Mouse (Mus musculus) brown adipose tissue, adult 24 weeks (tissue): ENCODE results near the gene Nckap5. TPM values are rescaled to one million over a fixed set of nuclear protein-coding genes. Genes with fewer than 3 reads are reported as not detected.

Experiments used
- H3K27ac ChIP-seq: fragments of 200-500 bp; replicated peaks from 2 replicates; pipeline ENCODE4 v1.5.1; 2012; ENCODE audit warnings: low read depth, mild to moderate bottlenecking, low read length
- H3K4me1 ChIP-seq: fragments of 200-500 bp; 2 replicates; pipeline ENCODE4 v1.6.1; 2012; ENCODE audit warnings: low read length, mixed read lengths; ENCODE audit not compliant: control insufficient read depth, insufficient read depth, insufficient read length
- H3K4me3 ChIP-seq: fragments of 200-500 bp; 2 replicates; pipeline ENCODE4 v1.5.1; 2012; ENCODE audit warnings: low read depth, mild to moderate bottlenecking, low read length, moderate library complexity; ENCODE audit not compliant: insufficient read depth
- polyA plus RNA-seq: library from polyadenylated mRNA; stranded (reverse); fragments of >200 nt; gene quantifications from 2 replicates; pipeline ENCODE4 v1.2.4, GENCODE M21; 2012; ENCODE audit not compliant: missing spikeins, insufficient read depth, insufficient read length

Gene Nckap5
- polyA plus RNA-seq, 1 experiment, result 1.4 TPM

GRCm38 (mm10) chr1:126534046-126534445 is 296.6 kb downstream of the Nckap5 start:
- H3K4me3 ChIP-seq, result no peak overlapping the region
- H3K4me1 ChIP-seq, result no peaks in the 10 kb centered on the region
- H3K27ac ChIP-seq, result no peak overlapping the region

DNA sequence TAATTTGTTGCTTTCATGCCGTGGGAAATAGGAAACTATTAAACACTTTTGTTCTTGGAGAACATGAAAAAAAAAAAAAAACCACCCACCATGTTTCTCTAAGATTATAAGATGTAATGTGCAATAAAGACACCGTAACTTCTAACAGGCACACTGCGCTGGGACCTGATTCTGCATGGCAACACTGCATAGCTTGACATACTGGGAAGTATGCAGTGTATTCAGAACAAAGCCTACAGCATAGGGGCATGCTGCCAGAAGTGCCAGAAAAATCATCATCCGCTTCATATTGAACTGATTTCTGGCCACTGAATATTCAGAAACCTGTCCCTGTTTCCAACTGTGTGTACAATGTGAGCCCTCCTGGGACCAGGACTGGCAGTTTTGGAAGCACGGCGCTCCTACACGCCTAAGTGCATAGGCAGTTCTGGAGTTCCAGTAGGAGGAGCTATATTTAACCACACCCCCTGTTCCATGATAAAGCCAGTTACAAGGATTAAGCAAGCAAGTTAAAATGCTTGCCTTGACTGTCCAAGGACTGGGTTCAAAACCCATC is 302.5 kb downstream of the Nckap5 start:
- Histone ChIP-seq H3K27ac (no peak overlapping the region), H3K4me3 (no peak overlapping the region), H3K4me1 (no peaks in the 10 kb centered on the region)

- H3K27ac ChIP-seq, result no peak overlapping the region
- H3K4me1 ChIP-seq, result no peaks in the 10 kb centered on the region
- H3K4me3 ChIP-seq, result no peak overlapping the region
Observed at GRCm38 (mm10) chr1:126518067-126518466, 312.5 kb downstream of the Nckap5 start.

GRCm38 (mm10) chr1:126517427-126517826 is 313.2 kb downstream of the Nckap5 start:
- no peaks in the 10 kb centered on the region for H3K4me1 ChIP-seq
- no peak overlapping the region for H3K27ac ChIP-seq
- H3K4me3 ChIP-seq, result no peak overlapping the region

- Histone ChIP-seq H3K4me1 (no peaks in the 10 kb centered on the region), H3K4me3 (no peak overlapping the region), H3K27ac (no peak overlapping the region)
Observed at GRCm38 (mm10) chr1:126515054-126515756, 315.4 kb downstream of the Nckap5 start.

GRCm38 (mm10) chr1:126511835-126512445 is 318.7 kb downstream of the Nckap5 start:
- no peaks in the 10 kb centered on the region for H3K4me1 ChIP-seq
- H3K27ac ChIP-seq, result no peak overlapping the region
- no peak overlapping the region for H3K4me3 ChIP-seq

- no peak overlapping the region for H3K4me3 ChIP-seq
- no peak overlapping the region for H3K27ac ChIP-seq
- no peaks in the 10 kb centered on the region for H3K4me1 ChIP-seq
Observed at GRCm38 (mm10) chr1:126504717-126505116, 325.9 kb downstream of the Nckap5 start.

GRCm38 (mm10) chr1:126502741-126503140 is 327.9 kb downstream of the Nckap5 start:
- no peak overlapping the region for H3K4me3 ChIP-seq
- H3K27ac ChIP-seq, result no peak overlapping the region
- no peaks in the 10 kb centered on the region for H3K4me1 ChIP-seq

DNA sequence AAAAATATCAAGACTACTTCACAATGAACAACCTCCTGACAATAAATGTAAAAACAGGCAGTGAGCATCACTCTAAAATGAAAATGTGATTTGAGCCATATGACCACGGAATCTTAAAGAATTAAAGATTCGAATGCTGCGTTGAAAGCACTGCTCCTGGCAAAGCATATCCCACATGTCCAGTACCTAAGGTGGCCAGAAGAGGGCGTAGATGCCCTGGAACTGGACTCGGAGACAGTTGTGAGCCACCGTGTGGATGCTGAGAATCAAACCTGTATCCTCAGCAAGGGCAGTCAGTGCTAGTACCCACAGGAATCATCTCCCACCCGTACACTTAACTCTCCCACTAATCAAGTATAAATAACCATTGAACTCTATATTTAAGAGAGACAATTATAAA is 333.9 kb downstream of the Nckap5 start:
- no peaks in the 10 kb centered on the region for H3K4me1 ChIP-seq
- H3K27ac ChIP-seq, result no peak overlapping the region
- no peak overlapping the region for H3K4me3 ChIP-seq

DNA sequence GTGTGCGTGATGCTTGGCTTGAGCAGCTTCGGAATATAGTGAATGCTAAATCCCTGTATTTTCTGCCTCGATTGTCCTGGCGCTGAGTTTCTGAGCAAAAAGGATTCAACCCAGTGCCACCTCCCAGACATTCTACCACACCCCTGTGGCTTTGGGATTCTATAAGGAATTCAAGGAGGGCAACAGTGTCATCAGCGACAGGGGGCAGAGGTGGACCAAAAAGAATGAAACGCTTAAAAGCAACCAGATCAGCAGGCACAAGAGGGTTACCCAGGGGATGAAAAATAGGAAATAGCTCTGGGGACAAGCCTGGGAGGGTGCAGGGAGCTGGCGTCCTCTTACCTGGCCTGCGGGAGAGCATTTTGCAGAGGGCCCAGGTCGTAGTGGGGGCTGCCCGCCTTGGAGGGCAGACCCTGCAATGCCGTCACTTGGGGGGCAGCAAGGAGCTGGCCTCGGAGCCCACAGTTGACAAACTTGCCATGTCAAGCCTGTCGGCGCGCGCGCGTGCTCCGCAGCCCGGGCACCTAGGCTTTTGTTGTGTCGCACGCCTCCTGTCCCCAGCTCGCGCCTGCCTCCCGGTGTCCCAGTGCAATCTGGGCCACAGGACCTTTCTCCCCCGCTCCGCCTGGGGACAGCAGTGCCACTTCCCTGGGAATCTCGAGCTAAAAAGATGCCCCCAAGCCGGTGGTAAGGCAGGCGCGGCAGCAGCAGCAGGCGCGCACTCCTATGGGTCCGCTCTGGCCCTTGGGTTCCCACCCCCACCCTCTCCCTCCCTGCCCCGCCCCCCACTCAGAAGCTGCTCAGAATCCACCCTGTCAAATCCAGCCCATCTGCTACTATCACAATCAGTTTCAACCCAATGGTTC is 338.2 kb downstream of the Nckap5 start:
- Histone ChIP-seq H3K27ac (no peak overlapping the region), H3K4me1 (peaks cover 2% of the 10 kb centered on the region; the same call in 1 of the 2 replicates), H3K4me3 (peak overlapping the region; percentile 48)

- Histone ChIP-seq H3K4me1 (peaks cover 2% of the 10 kb centered on the region; the same call in 1 of the 2 replicates), H3K4me3 (no peak overlapping the region), H3K27ac (no peak overlapping the region)
Observed at GRCm38 (mm10) chr1:126491412-126491811, 339.2 kb downstream of the Nckap5 start.

DNA sequence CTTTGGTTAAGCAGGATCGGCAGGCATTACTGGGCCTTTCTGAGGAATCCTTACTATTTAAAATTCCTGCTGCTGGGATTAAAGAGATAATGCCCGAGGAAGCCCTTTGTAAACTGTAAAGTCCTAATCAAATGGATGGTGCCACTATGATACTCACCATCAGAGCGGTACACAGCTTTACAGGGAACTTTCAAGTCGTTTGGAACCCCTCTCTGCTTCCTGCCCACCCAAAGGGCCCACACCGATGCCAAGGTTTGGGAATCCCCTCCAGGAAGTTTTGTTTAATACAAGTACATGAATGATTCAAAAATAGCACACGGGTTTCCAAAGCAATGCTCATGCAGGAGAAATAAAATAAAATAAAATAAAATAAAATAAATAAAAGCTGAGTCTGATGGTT is 340.3 kb downstream of the Nckap5 start:
- no peak overlapping the region for H3K4me3 ChIP-seq
- H3K27ac ChIP-seq, result no peak overlapping the region
- H3K4me1 ChIP-seq, result peaks cover 2% of the 10 kb centered on the region; the same call in 1 of the 2 replicates

- no peak overlapping the region for H3K27ac ChIP-seq
- H3K4me3 ChIP-seq, result no peak overlapping the region
- peaks cover 2% of the 10 kb centered on the region; the same call in 1 of the 2 replicates for H3K4me1 ChIP-seq
Observed at GRCm38 (mm10) chr1:126484664-126485087, 345.9 kb downstream of the Nckap5 start.

DNA sequence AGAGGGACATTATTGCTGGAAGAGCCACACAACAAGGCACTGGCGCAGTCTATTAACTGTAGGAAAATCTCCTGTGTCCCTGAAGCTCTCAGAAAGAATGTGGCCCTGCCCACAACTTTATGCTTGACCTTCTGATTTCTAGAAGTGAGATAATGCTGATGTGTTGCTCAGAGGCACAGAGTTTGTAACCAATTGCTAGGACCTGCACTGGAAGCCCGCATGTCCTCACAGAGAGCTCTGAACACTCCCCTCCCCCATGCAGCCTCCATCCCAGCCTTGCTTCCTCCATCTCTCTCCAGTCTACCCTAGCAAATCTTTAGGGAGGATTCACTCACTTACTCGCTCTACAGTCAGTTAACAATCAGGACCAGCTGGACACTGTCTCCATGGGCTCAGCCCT is 346.9 kb downstream of the Nckap5 start:
- no peak overlapping the region for H3K27ac ChIP-seq
- no peak overlapping the region for H3K4me3 ChIP-seq
- no peaks in the 10 kb centered on the region for H3K4me1 ChIP-seq
